ENCODE assay signal across 8 mouse cellular contexts in genomic region chr11:46062993-46063731, GRCm38 (mm10). TPM values are rescaled to one million over a fixed set of nuclear protein-coding genes. Genes with fewer than 3 reads are reported as not detected.
DNase-seq lines count a peak whose midpoint lies in the region; ATAC-seq and TF ChIP-seq lines count a peak whose summit lies in the region.

No protein-coding gene starts in this region.

- 0 out of 2 replicates have a peak, but pooled peaks cover 32% of the 10 kb centered on the region for H3K36me3 ChIP-seq in embryonic facial prominence, embryonic 12.5 days
- H3K36me3 ChIP-seq in kidney, adult 2 months (ENCODE audit: control insufficient read depth, insufficient read depth, low read length) = no peaks in the 10 kb centered on the region

- WGBS in embryonic facial prominence, embryonic 12.5 days = 62% methylated on average over 9 of the region's 9 CpGs
- 34% methylated on average over 9 of the region's 9 CpGs for WGBS in kidney, adult 2 months

- H3K4me3 ChIP-seq in embryonic facial prominence, embryonic 12.5 days = no peak overlapping the region
- H3K4me3 ChIP-seq in kidney, adult 2 months (ENCODE audit: insufficient read depth, low read depth, low read length) = no peak overlapping the region

- no peaks in the 10 kb centered on the region for H3K27me3 ChIP-seq in embryonic facial prominence, embryonic 12.5 days
- no peaks in the 10 kb centered on the region for H3K27me3 ChIP-seq in kidney, adult 2 months (replicated peaks; ENCODE audit: control insufficient read depth, insufficient read depth, low read length)

- peaks cover 10% of the 10 kb centered on the region for H3K4me1 ChIP-seq in embryonic facial prominence, embryonic 12.5 days
- 0 out of 2 replicates have a peak, but pooled peaks cover 3% of the 10 kb centered on the region for H3K4me1 ChIP-seq in kidney, adult 2 months (ENCODE audit: control insufficient read depth, insufficient read depth, low read length)

- no peak for ATAC-seq in embryonic facial prominence, embryonic 12.5 days (ENCODE audit: insufficient number of reproducible peaks, insufficient read depth, low FRiP score, low TSS enrichment)

- TF ChIP-seq CTCF in kidney, adult 2 months (conservative IDR thresholded peaks at IDR 0.05; ENCODE audit: insufficient read depth, insufficient read length, low read depth, low read length) = peak; percentile 38

- no peak overlapping the region for H3K9ac ChIP-seq in embryonic facial prominence, embryonic 12.5 days

- no peak overlapping the region for H3K4me2 ChIP-seq in embryonic facial prominence, embryonic 12.5 days (replicated peaks)

- H3K27ac ChIP-seq in embryonic facial prominence, embryonic 12.5 days = 0 out of 2 replicates have a peak overlapping the region, but pooled peaks have one; percentile 17
- no peak overlapping the region for H3K27ac ChIP-seq in kidney, adult 2 months (ENCODE audit: insufficient read depth, low read depth, low read length)

- peak; percentile 36 for DNase-seq in cerebellum, adult 9-11 months
- no peak for DNase-seq in cerebellum, adult 8-10 months
- DNase-seq in 416B (ENCODE audit: low read depth) = peak; percentile 23
- peak; percentile 56 for DNase-seq in kidney, adult 2 months
- no peak for DNase-seq in thymus, postnatal 4 days
- DNase-seq in layer of hippocampus, adult 9-10 months (ENCODE audit: low spot score) = no peak
- DNase-seq in yolk sac, embryonic 10.5 days (ENCODE audit: low spot score) = no peak

- no peaks in the 10 kb centered on the region for H3K9me3 ChIP-seq in embryonic facial prominence, embryonic 12.5 days

- TF ChIP-seq POLR2A in kidney, adult 2 months (IDR thresholded peaks at IDR 0.05; ENCODE audit: low read depth, low read length) = no peak

RNA-seq across cellular contexts. Expression of gene Adam19, which starts 7.4 kb away (rescaled TPM):
- 18.5 and 18.9 TPM in 2 replicates for polyA plus RNA-seq in embryonic facial prominence, embryonic 12.5 days (2016; fragmentation: Nextera tagmentation; extraction: Ambion mirVana)
- 2.9 and 3.6 TPM in 2 replicates for polyA plus RNA-seq in kidney, adult 2 months (2012; rRNA removed)

RNA-seq across cellular contexts. Expression of gene Gm12166, which starts 11.0 kb away (rescaled TPM):
- polyA plus RNA-seq in embryonic facial prominence, embryonic 12.5 days (2016; fragmentation: Nextera tagmentation; extraction: Ambion mirVana) = 4.1 and 4.2 TPM in 2 replicates
- polyA plus RNA-seq in kidney, adult 2 months (2012; rRNA removed) = 9.6 and 14.2 TPM in 2 replicates

Comparison
In these comparisons a context has a peak if more than half of its experiments do, and no peak if none do; other contexts are left out.
1. DNase-seq: peak in cerebellum, adult 9-11 months (single experiment), 416B (single experiment) and kidney, adult 2 months (single experiment); none in cerebellum, adult 8-10 months (single experiment), thymus, postnatal 4 days (single experiment), layer of hippocampus, adult 9-10 months (single experiment) and yolk sac, embryonic 10.5 days (single experiment).